Mouse (Mus musculus) heart, embryonic 10.5 days (tissue): Measurements from ENCODE around the gene Ccdc74a. TPM values are rescaled to one million over a fixed set of nuclear protein-coding genes. Genes with fewer than 3 reads are reported as not detected.
"Not testable (repeated sequence)": the region's sequence is repeated elsewhere in the genome, so short reads cannot be mapped to it uniquely, and the experiment has no call there.

Experiments
- DNase-seq: peaks from one replicate; pipeline ENCODE4 v3.0.0-alpha.2; 2017; ENCODE audit warnings: low spot score
- H3K27ac ChIP-seq: fragments of 300-500 bp; sonication (generic); 2 replicates; pipeline ENCODE4 v1.5.1; 2016; ENCODE audit warnings: mild to moderate bottlenecking
- H3K27me3 ChIP-seq: fragments of 300-500 bp; sonication (generic); 2 replicates; pipeline ENCODE4 v1.6.1; 2016; ENCODE audit warnings: mild to moderate bottlenecking; ENCODE audit not compliant: poor library complexity, insufficient read depth, severe bottlenecking
- H3K36me3 ChIP-seq: fragments of 300-500 bp; sonication (generic); 2 replicates; pipeline ENCODE4 v1.6.1; 2016; ENCODE audit warnings: mild to moderate bottlenecking, moderate library complexity
- H3K4me1 ChIP-seq: fragments of 300-500 bp; sonication (generic); 2 replicates; pipeline ENCODE4 v1.6.1; 2016; ENCODE audit warnings: mild to moderate bottlenecking
- H3K4me3 ChIP-seq: fragments of 300-500 bp; sonication (generic); 2 replicates; pipeline ENCODE4 v1.5.1; 2016; ENCODE audit warnings: mild to moderate bottlenecking, moderate library complexity
- H3K9me3 ChIP-seq: fragments of 300-500 bp; sonication (generic); 2 replicates; pipeline ENCODE4 v1.6.1; 2016; ENCODE audit warnings: mild to moderate bottlenecking, moderate library complexity
- WGBS: fragments of 180-500 bp; shearing (Covaris S2); methylation state at CpG from one replicate; pipeline ENCODE4 v1.1.7; 2016; 5-methylcytosine and 5-hydroxymethylcytosine counted together
- polyA plus RNA-seq: library from polyadenylated mRNA; unstranded; fragments of >200 nt; fragmentation: Nextera tagmentation; extraction: Ambion mirVana; gene quantifications from 2 replicates; pipeline ENCODE4 v1.2.1, GENCODE M21; 2016

Gene Ccdc74a
- polyA plus RNA-seq = 4.4 and 5.8 TPM in 2 replicates

GRCm38 (mm10) chr16:17646310-17647114 lies at the start of gene Ccdc74a:
Gene Ccdc74a (plus strand): TSS chr16:17646470.
- Histone ChIP-seq H3K9me3 (no peaks in the 10 kb centered on the region), H3K4me3 (peak within 1 kb of the TSS; percentile 69), H3K4me1 (peaks cover 30% of the 10 kb centered on the region), H3K27me3 (no peaks in the 10 kb centered on the region), H3K27ac (peak within 1 kb of the TSS; percentile 63), H3K36me3 (peaks cover 54% of the 10 kb centered on the region)
- WGBS = 3% methylated on average over 65 of the region's 65 CpGs
- peak; percentile 93 for DNase-seq

GRCm38 (mm10) chr16:17600944-17601562 lies 45.2 kb upstream of the Ccdc74a start:
- 55% methylated on average over 3 of the region's 3 CpGs for WGBS
- DNase-seq = no peak

GRCm38 (mm10) chr16:17604941-17605340 lies 41.3 kb upstream of the Ccdc74a start:
- H3K27me3 ChIP-seq = no peaks in the 10 kb centered on the region
- no peak overlapping the region for H3K27ac ChIP-seq
- WGBS = 82% methylated on average over 4 of the region's 4 CpGs
- H3K9me3 ChIP-seq = no peaks in the 10 kb centered on the region
- no peak overlapping the region for H3K4me3 ChIP-seq
- no peaks in the 10 kb centered on the region for H3K4me1 ChIP-seq
- no peaks in the 10 kb centered on the region for H3K36me3 ChIP-seq
- no peak for DNase-seq

More at GRCm38 (mm10) chr16:17600944-17601562, 45.2 kb upstream of the Ccdc74a start:
- H3K27ac ChIP-seq = no peak overlapping the region
- H3K27me3 ChIP-seq = no peaks in the 10 kb centered on the region
- no peak overlapping the region for H3K4me3 ChIP-seq
- H3K9me3 ChIP-seq = no peaks in the 10 kb centered on the region
- H3K36me3 ChIP-seq = no peaks in the 10 kb centered on the region
- no peaks in the 10 kb centered on the region for H3K4me1 ChIP-seq

GRCm38 (mm10) chr16:17605684-17606083 lies 40.6 kb upstream of the Ccdc74a start:
- WGBS = 64% methylated on average over 5 of the region's 5 CpGs
- Histone ChIP-seq H3K27me3 (no peaks in the 10 kb centered on the region), H3K4me3 (no peak overlapping the region), H3K4me1 (no peaks in the 10 kb centered on the region), H3K27ac (no peak overlapping the region), H3K9me3 (no peaks in the 10 kb centered on the region), H3K36me3 (no peaks in the 10 kb centered on the region)
- DNase-seq = no peak

- no peaks in the 10 kb centered on the region for H3K9me3 ChIP-seq
- DNase-seq = no peak
- H3K4me3 ChIP-seq = no peak overlapping the region
- 73% methylated on average over 4 of the region's 4 CpGs for WGBS
- no peaks in the 10 kb centered on the region for H3K27me3 ChIP-seq
- no peaks in the 10 kb centered on the region for H3K36me3 ChIP-seq
- no peak overlapping the region for H3K27ac ChIP-seq
- no peaks in the 10 kb centered on the region for H3K4me1 ChIP-seq
Observed at GRCm38 (mm10) chr16:17611383-17611782, 34.9 kb upstream of the Ccdc74a start.

GRCm38 (mm10) chr16:17614740-17615139 lies 31.5 kb upstream of the Ccdc74a start:
- WGBS = 87% methylated on average over 6 of the region's 6 CpGs
- not testable (repeated sequence) for H3K4me1 ChIP-seq, H3K4me3 ChIP-seq, H3K27me3 ChIP-seq, H3K36me3 ChIP-seq, H3K9me3 ChIP-seq, H3K27ac ChIP-seq, DNase-seq

GRCm38 (mm10) chr16:17616212-17616611 lies 30.1 kb upstream of the Ccdc74a start:
- DNase-seq = no peak
- WGBS = 82% methylated on average over 5 of the region's 5 CpGs
- H3K27ac ChIP-seq = no peak overlapping the region
- H3K27me3 ChIP-seq = 0 out of 2 replicates have a peak, but pooled peaks cover 2% of the 10 kb centered on the region
- peaks cover 10% of the 10 kb centered on the region for H3K4me1 ChIP-seq
- no peak overlapping the region for H3K4me3 ChIP-seq
- no peaks in the 10 kb centered on the region for H3K36me3 ChIP-seq
- H3K9me3 ChIP-seq = no peaks in the 10 kb centered on the region

- H3K27ac ChIP-seq = no peak overlapping the region
- H3K36me3 ChIP-seq = peaks cover 12% of the 10 kb centered on the region; the same call in 1 of the 2 replicates
- peaks cover 10% of the 10 kb centered on the region for H3K4me1 ChIP-seq
- no peaks in the 10 kb centered on the region for H3K9me3 ChIP-seq
- WGBS = 16% methylated on average over 13 of the region's 13 CpGs
- H3K4me3 ChIP-seq = peak overlapping the region; percentile 6; the same call in 1 of the 2 replicates
- no peak for DNase-seq
- H3K27me3 ChIP-seq = 0 out of 2 replicates have a peak, but pooled peaks cover 2% of the 10 kb centered on the region
Observed at GRCm38 (mm10) chr16:17617922-17618565, 28.2 kb upstream of the Ccdc74a start.

GRCm38 (mm10) chr16:17619198-17620105 lies 26.8 kb upstream of the Ccdc74a start, which contains the start of gene Smpd4:
Gene Smpd4 (plus strand): TSS chr16:17619354.
- peak; percentile 94 for DNase-seq
- Histone ChIP-seq H3K36me3 (peaks cover 24% of the 10 kb centered on the region), H3K9me3 (no peaks in the 10 kb centered on the region), H3K27me3 (0 out of 2 replicates have a peak, but pooled peaks cover 2% of the 10 kb centered on the region), H3K27ac (peak within 1 kb of the TSS; percentile 86), H3K4me1 (peaks cover 10% of the 10 kb centered on the region), H3K4me3 (peak within 1 kb of the TSS; percentile 89)
- 3% methylated on average over 60 of the region's 60 CpGs for WGBS

GRCm38 (mm10) chr16:17621936-17622335 lies 24.3 kb upstream of the Ccdc74a start:
- peaks cover 48% of the 10 kb centered on the region for H3K36me3 ChIP-seq
- peaks cover 10% of the 10 kb centered on the region for H3K4me1 ChIP-seq
- DNase-seq = no peak
- no peaks in the 10 kb centered on the region for H3K9me3 ChIP-seq
- no peak overlapping the region for H3K4me3 ChIP-seq
- no peak overlapping the region for H3K27ac ChIP-seq
- H3K27me3 ChIP-seq = 0 out of 2 replicates have a peak, but pooled peaks cover 2% of the 10 kb centered on the region
- 98% methylated on average over 1 of the region's 1 CpGs for WGBS

- Histone ChIP-seq H3K4me3 (no peak overlapping the region), H3K4me1 (peaks cover 1% of the 10 kb centered on the region; the same call in 1 of the 2 replicates), H3K9me3 (no peaks in the 10 kb centered on the region), H3K27ac (no peak overlapping the region), H3K36me3 (peaks cover 85% of the 10 kb centered on the region), H3K27me3 (no peaks in the 10 kb centered on the region)
- DNase-seq = no peak
- WGBS = 75% methylated on average over 8 of the region's 8 CpGs
Observed at GRCm38 (mm10) chr16:17625488-17626268, 20.6 kb upstream of the Ccdc74a start.
